Mouse (Mus musculus) left cerebral cortex, postnatal 10 days (tissue): ENCODE measurements around the gene Calm3. TPM values are rescaled to one million over a fixed set of nuclear protein-coding genes. Genes with fewer than 3 reads are reported as not detected.

ENCODE experiments used
- DNase-seq, 2 experiments: peaks; one replicate each; pipeline ENCODE4 v3.0.0; 2021 to 2022; ENCODE audit warnings: low spot score in 2 of 2, mixed read lengths in 1 of 2; ENCODE audit errors: extremely low spot score in 1 of 2
- intact Hi-C: fragments of 180-260 bp; cut with DNase I; formaldehyde crosslinking; loops from one replicate; pipeline ENCODE4 v1.15.1; 2025
- total RNA-seq, 2 experiments: library from RNA; stranded (reverse); gene quantifications; 2 replicates each; pipeline ENCODE4 v1.2.3; 2021

Gene Calm3
- total RNA-seq, 2 experiments from 2014 or later: 2,071 to 2,081 TPM

- peak in 1 of 2 experiments; percentile 76 for DNase-seq
- intact Hi-C loops: no loop called here
These were observed 47.3 kb downstream of the Calm3 start for GRCm38 (mm10) chr7:16876608-16877007.

GRCm38 (mm10) chr7:16876006-16876405 is 47.9 kb downstream of the Calm3 start:
- DNase-seq: no peak
- intact Hi-C loops: no loop called here

- intact Hi-C loops: no loop called here
- DNase-seq: no peak
These were observed 48.6 kb downstream of the Calm3 start for GRCm38 (mm10) chr7:16875326-16875725.

- intact Hi-C loops: no loop called here
- DNase-seq: no peak
These were observed 48.8 kb downstream of the Calm3 start, which contains the start of gene Dact3 for GRCm38 (mm10) chr7:16875310-16875325. Dact3 (plus strand) TSS chr7:16875317.

- intact Hi-C loops: no loop called here
- DNase-seq: peak; percentile 100
These were observed 49.1 kb downstream of the Calm3 start for GRCm38 (mm10) chr7:16874756-16875309.

- peak; percentile 69 to 84 for DNase-seq
- intact Hi-C loops: no loop called here
These were observed 49.7 kb downstream of the Calm3 start for GRCm38 (mm10) chr7:16874190-16874589.

- intact Hi-C loops: no loop called here
- DNase-seq: no peak
These were observed 50.5 kb downstream of the Calm3 start for GRCm38 (mm10) chr7:16873392-16873791.

GRCm38 (mm10) chr7:16872478-16872877 is 51.4 kb downstream of the Calm3 start:
- DNase-seq: no peak
- intact Hi-C loops: no loop called here

- no peak for DNase-seq
- intact Hi-C loops: no loop called here
These were observed 52.3 kb downstream of the Calm3 start for GRCm38 (mm10) chr7:16871600-16871999.

- intact Hi-C loops: no loop called here
- DNase-seq: peak; percentile 90 to 95
These were observed 54.4 kb downstream of the Calm3 start for GRCm38 (mm10) chr7:16869497-16869896.

- intact Hi-C loops: no loop called here
- no peak for DNase-seq
These were observed 56.4 kb downstream of the Calm3 start for GRCm38 (mm10) chr7:16867488-16867887.

Other genes starting within 250 kb of the Calm3 start
- not detected for gene Ceacam15, start 248.4 kb downstream of the Calm3 start, total RNA-seq
- gene Ceacam9, start 202.2 kb downstream of the Calm3 start, total RNA-seq: not detected
- 100 to 1,000 TPM; 350 to 351 TPM for gene Ap2s1, start 185.7 kb downstream of the Calm3 start, total RNA-seq
- gene Slc1a5, start 142.8 kb downstream of the Calm3 start, total RNA-seq: 1 to 10 TPM; 3.9 to 4.3 TPM
- gene Strn4, start 108.2 kb downstream of the Calm3 start, total RNA-seq: 100 to 1,000 TPM; 269 to 272 TPM
- 10 to 100 TPM; 49.9 to 51.7 TPM for gene Fkrp, start 107.4 kb downstream of the Calm3 start, total RNA-seq
- gene Prkd2, start 81.2 kb downstream of the Calm3 start, total RNA-seq: 1 to 10 TPM; 6.4 to 6.8 TPM
- 100 to 1,000 TPM; 103 TPM for gene Dact3, start 48.8 kb downstream of the Calm3 start, total RNA-seq
- gene Gng8, start 32.3 kb downstream of the Calm3 start, total RNA-seq: under 1 TPM; 0.73 to 0.81 TPM
- gene Ptgir, start 17.6 kb downstream of the Calm3 start, total RNA-seq: under 1 TPM in 1 of 2 experiments, not detected in 1; 0.17 TPM
- 100 to 1,000 TPM; 210 to 223 TPM for gene Pnmal2, start 20.6 kb upstream of the Calm3 start, total RNA-seq
- gene Pnmal1, start 35.6 kb upstream of the Calm3 start, total RNA-seq: 10 to 100 TPM; 68.6 to 68.8 TPM
- 10 to 100 TPM; 52.6 to 57.6 TPM for gene Gm42372, start 59.0 kb upstream of the Calm3 start, total RNA-seq
- 1 to 10 TPM; 3.0 to 3.3 TPM for gene Ccdc8, start 68.6 kb upstream of the Calm3 start, total RNA-seq
- 100 to 1,000 TPM; 157 to 162 TPM for gene Ppp5c, start 103.8 kb upstream of the Calm3 start, total RNA-seq
- 10 to 100 TPM in 1 of 2 experiments, 1 to 10 TPM in 1; 6.5 to 16.9 TPM for gene Hif3a, start 138.3 kb upstream of the Calm3 start, total RNA-seq
- gene Psg16, start 149.9 kb upstream of the Calm3 start, total RNA-seq: 1 to 10 TPM; 5.6 to 6.1 TPM
- gene Ceacam3, start 226.2 kb upstream of the Calm3 start, total RNA-seq: under 1 TPM in 1 of 2 experiments, not detected in 1; 0.10 TPM